Mouse (Mus musculus): ENCODE data around the gene Fbxw2. TPM values are rescaled to one million over a fixed set of nuclear protein-coding genes. Genes with fewer than 3 reads are reported as not detected.

Gene Fbxw2
- 178 TPM for polyA plus RNA-seq (2017; shearing (Covaris generic))

DNA sequence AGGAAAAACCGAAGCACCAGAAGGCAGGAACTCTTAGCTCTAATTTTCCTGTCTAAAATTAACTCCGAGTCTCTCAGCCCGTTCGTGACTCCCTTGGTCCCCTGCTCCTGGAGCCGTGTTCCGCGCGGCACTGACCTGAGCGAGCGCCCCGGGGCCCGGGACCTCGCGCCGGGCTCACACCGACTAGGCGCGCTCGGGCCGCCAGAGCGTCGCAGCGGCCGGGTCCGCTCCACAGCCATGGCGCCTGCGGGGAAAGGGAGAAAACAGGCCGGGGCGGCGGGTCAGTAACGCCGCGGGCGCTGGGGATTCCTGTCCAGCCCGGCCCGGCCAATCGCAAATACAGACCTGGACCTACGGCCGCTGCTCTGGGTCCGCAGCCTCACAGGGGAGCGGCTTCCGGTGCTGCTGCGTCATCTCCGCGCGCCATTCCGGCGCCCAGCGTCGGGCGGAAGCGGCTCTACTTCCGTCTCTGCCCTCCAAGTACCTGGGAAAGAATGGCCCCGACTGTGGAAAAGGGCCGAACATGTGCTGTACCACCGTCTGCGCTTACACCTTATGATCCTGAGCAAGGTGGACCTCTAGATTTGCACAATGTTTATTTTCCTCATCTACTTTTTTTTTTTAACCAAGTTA, at the start of gene Fbxw2:
Gene Fbxw2 (minus strand): TSS at position 485 of the 633 bp plus-strand sequence.

DNA sequence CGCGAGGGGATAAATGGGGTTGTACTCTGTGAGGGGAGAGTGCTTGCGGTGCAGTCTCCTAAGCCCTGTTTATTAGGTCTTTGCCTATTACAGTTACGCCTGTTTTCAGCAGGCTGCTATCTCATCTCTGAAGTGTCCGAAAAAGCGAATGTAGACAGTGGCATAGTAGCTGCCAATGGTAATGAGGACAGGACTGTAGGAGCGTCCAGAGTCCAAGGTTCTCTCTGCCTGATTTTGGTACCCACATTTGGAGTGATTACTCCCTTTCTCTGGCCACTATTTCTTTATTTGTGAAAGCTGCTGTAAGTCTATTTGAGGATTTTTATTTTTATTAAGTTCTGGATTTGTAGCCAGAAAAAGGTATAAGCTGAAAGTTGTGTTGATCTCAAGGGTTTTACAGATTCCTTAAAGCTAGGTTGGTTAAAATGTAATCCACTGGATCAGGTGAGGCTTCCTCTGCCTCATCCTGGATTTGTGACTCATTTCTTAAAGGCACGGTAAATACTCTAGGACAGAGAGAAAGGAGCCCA, 48.8 kb upstream of the Fbxw2 start, which contains the start of gene Psmd5:
Gene Psmd5 (minus strand): TSS at position 153 of the 530 bp plus-strand sequence.

DNA sequence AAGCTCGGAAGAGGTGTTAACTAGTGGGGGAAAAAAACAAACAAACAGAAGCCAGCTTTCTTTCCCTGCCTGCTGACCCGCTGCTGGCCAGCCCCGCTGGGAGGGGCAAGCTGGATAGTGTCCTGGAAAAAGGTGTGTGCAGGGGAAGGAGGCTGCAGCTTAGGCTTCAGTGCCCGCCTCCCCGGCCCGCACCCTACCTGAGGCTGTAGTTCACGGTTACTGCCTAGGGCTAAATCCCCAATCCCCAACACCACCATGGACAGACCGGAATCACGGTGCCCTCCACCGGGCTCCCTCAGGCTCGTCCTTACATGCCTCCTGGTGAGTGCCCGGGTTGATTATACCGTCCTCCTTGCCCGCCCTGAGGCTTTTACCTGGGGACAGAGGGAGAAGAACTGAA, 48.2 kb upstream of the Fbxw2 start, which contains the start of gene Cutal:
Gene Cutal (plus strand): TSS at position 126 of the 400 bp plus-strand sequence.

DNA sequence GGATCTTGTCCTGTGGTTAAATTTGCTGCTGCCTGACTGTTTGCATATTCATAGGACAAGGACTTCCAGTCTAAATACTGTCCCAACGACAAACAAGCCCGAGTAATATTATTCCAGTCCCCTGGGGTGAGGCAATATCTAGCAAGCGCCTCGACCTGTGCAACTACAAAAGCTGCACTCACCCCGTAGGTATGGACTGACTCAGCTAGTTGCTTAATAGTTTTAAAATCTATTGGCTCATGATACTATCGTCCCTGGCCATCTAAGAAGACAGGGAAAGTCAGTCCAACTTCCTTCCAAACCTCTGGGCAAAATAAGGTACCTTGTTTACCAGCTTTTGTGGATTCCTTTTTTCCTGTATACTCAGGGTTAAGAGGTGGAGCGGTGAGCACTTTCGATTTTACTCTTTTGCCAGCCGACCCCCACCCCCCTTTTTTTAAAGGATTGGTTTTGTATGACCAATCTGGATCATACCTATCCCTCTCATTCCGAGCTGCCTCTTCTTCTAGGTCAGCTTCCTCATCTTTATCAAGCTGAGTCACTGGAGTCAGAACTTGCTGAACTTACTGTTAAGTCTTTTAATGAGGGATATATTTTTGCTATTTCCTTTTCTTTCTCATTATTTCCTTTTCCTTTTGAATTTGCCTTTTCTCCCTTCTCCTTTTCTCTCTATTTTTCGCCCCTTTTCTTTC, 6.8 kb upstream of the Fbxw2 start, which contains the start of gene Gm34653:
Gene Gm34653 (plus strand): TSS at position 242 of the 692 bp plus-strand sequence.

DNA sequence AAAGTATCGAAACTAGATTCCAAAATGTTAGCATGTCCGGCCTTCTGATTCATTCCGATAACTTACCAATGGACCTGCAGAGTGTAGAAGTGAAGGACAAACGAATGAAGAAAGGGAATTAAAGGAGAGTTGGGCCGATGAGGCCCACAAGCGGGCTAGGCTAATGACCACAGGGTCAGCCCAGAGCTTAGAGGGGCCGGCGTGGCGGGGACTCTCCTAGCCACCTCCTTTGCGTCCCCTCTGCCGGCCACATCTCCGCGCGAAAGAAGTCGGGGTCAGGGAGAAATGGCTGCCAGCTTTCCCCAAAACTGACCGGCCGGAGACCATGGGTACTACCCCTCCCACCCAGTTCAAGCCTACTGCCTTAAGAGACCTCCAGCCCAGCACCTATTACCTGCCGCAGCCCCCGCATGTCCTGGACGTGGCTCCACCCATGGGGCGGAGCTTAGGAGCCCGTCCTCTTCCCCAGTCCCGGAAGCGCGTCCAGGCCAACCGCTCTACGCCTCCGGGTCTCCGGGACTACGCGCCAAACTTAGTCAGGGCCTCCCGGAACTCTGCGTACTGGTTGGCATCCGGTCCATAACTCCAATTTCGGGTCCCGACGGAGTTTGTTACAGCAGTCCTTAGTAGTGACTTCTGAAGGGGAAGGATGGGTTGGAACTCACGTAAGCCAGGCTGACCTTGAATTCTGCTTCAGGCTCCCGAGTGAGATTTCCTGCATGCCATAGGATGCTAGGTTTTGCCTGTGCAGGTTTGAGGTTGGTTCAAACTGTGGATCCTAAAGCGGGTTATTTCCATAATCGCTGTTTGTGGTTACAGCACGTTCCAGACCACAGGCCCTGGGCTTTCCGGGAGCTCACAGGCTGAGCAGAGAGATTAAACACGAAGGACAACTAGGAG, 26.5 kb downstream of the Fbxw2 start, which contains the start of gene Rabepk:
Gene Rabepk (minus strand): TSS at position 556 of the 900 bp plus-strand sequence.

DNA sequence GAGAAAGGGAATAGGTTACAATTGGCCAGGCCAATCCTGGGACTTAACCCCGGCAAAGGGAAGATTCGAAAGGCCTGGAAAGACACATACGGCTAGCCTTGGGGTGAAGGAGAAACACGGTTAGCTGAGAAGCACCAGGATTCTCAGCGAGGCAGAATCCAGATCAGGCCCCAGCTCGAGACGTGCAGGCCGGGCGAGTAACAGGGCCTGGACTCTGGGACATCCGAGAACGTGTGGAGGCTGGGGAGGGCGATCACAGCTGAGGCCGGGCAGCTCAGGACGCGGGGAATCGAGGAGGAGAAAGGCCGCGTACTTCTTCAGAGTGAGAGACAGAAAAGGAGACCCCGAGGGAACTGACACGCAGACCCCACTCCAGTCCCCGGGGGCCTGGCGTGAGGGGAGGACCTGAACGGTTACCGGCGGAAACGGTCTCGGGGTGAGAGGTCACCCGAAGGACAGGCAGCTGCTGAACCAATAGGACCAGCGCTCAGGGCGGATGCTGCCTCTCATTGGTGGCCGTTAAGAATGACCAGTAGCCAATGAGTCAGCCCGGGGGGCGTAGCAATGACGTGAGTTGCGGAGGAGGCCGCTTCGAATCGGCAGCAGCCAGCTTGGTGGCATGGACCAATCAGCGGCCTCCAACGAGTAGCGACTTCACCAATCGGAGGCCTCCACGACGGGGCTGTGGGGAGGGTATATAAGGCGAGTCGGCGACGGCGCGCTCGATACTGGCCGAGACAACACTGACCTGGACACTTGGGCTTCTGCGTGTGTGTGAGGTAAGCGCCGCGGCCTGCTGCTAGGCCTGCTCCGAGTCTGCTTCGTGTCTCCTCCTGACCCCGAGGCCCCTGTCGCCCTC, 54.5 kb downstream of the Fbxw2 start, which contains the start of gene Hspa5:
Gene Hspa5 (plus strand): TSS at position 603 of the 859 bp plus-strand sequence.

DNA sequence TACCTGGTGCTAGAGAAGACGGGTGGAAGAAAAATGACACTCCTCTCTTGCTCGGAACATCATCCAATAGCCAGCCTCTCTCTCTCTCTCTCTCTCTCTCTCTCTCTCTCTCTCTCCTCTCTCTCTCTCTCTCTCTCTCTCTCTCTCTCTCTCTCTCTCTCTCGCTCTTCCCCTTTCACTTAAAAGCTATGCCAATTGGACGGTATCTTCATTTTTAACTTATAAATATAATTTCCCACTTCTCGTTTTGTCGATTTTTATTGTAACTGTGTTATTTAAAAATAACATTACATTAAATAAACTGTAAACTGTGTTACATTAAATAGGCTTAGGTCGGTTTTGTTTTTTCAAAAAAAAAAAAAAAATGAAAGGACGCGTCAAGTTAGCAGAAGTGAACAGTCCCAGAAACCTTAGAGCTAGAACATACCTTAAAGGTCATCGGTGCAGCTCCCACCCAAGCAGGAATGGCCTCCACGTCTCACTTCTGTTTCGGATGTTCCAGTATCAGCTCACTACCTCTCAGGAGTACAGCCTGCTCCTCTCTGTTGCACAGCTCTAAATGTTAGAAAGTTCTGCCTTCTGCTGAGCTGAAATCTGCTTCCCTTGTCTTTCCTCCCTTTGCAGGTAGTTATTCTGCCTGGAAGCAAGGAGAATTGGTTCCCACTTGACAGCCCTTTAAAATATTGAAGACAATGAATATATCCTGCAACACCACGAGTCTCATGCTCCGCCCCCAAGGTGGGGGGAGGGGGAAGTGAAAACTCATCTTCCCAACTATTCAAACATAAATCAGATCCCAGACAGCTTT, 71.4 kb downstream of the Fbxw2 start, which contains the start of gene Gapvd1:
Gene Gapvd1 (minus strand): TSS at position 682 of the 808 bp plus-strand sequence.

Other genes starting within 250 kb of the Fbxw2 start
- 115 TPM for gene Gapvd1, start 71.1 kb downstream of the Fbxw2 start, polyA plus RNA-seq (2017; shearing (Covaris generic))
- 647 TPM for gene Hspa5, start 54.3 kb downstream of the Fbxw2 start, polyA plus RNA-seq (2017; shearing (Covaris generic))
- 24.7 TPM for gene Rabepk, start 26.4 kb downstream of the Fbxw2 start, polyA plus RNA-seq (2017; shearing (Covaris generic))
- not detected for gene Gm34653, start 6.7 kb upstream of the Fbxw2 start, polyA plus RNA-seq (2017; shearing (Covaris generic))
- not detected for gene Cutal, start 48.1 kb upstream of the Fbxw2 start, polyA plus RNA-seq (2017; shearing (Covaris generic))
- 52.8 TPM for gene Psmd5, start 48.7 kb upstream of the Fbxw2 start, polyA plus RNA-seq (2017; shearing (Covaris generic))
- gene Phf19, start 87.7 kb upstream of the Fbxw2 start, polyA plus RNA-seq (2017; shearing (Covaris generic)): 0.71 TPM
- gene Traf1, start 135.5 kb upstream of the Fbxw2 start, polyA plus RNA-seq (2017; shearing (Covaris generic)): 374 TPM
- gene Hc, start 235.1 kb upstream of the Fbxw2 start, polyA plus RNA-seq (2017; shearing (Covaris generic)): not detected

Measured in naive thymus-derived CD4-positive, alpha-beta T cell, adult 5 months (primary cell).